Mouse (Mus musculus) lung, postnatal 0 days (tissue): ENCODE results near the gene Nras.

Experiments used
- CTCF ChIP-seq: IDR thresholded peaks from 2 replicates; pipeline ENCODE4 v1.5.1; 2016; ENCODE audit warnings: antibody characterized with exemption, mild to moderate bottlenecking
- EP300 ChIP-seq: IDR thresholded peaks from 2 replicates; pipeline ENCODE4 v1.6.1; 2016; ENCODE audit warnings: antibody characterized with exemption, mild to moderate bottlenecking, control low read depth

DNA sequence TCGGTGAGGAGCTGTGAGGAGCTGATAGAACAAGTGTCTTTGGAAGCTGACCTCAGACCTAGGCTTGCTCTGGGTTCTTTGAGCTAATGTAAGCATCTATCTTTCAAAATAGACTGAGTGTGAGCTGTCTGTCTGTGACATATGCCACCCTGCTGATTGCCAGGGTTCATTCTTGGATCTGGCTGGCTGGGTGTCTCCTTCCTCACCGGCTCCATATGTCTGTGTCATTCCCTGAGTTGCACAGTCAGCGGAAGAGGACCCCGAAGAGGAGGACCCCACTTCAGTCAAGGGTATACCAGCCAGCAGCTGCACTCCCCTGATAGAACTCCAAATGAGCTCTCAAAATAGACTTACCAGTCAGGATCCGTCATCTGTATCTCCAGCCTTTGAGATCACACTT lies 24.7 kb downstream of the Nras start:
- TF ChIP-seq CTCF (no peak), EP300 (no peak)
